Mouse (Mus musculus) heart, postnatal 0 days (tissue): ENCODE results near the gene Kremen2. TPM values are rescaled to one million over a fixed set of nuclear protein-coding genes. Genes with fewer than 3 reads are reported as not detected.
A peak's percentile ranks its signal among the peaks of the same experiment; 100 is the strongest.

Experiments
- ATAC-seq: fragments of 200-750 bp; cut with Nextera tagmentation; 2 replicates; pipeline ENCODE4 v1.8.0; 2017; ENCODE audit warnings: low read depth, moderate number of reproducible peaks, moderate library complexity; ENCODE audit not compliant: insufficient read depth
- DNase-seq: peaks from one replicate; pipeline ENCODE4 v3.0.0-alpha.2; 2016; ENCODE audit warnings: low spot score
- H3K27ac ChIP-seq: fragments of 300-500 bp; sonication (generic); 2 replicates; pipeline ENCODE4 v1.5.1; 2014; ENCODE audit warnings: low read depth, mild to moderate bottlenecking
- H3K27me3 ChIP-seq: fragments of 300-500 bp; sonication (generic); 2 replicates; pipeline ENCODE4 v1.6.1; 2014; ENCODE audit warnings: low read length, mixed read lengths; ENCODE audit not compliant: control insufficient read depth, insufficient read depth
- H3K36me3 ChIP-seq: fragments of 300-500 bp; sonication (generic); replicated peaks from 2 replicates; pipeline ENCODE4 v1.6.1; 2014; ENCODE audit warnings: low read length, mixed read lengths; ENCODE audit not compliant: control insufficient read depth, insufficient read depth
- H3K4me1 ChIP-seq: fragments of 300-500 bp; sonication (generic); 2 replicates; pipeline ENCODE4 v1.6.1; 2014; ENCODE audit warnings: antibody characterized with exemption; ENCODE audit not compliant: control insufficient read depth, insufficient read depth
- H3K4me2 ChIP-seq: fragments of 300-500 bp; sonication (generic); 2 replicates; pipeline ENCODE4 v1.6.1; 2014; ENCODE audit warnings: low read depth, mild to moderate bottlenecking, low read length, moderate library complexity
- H3K4me3 ChIP-seq: fragments of 300-500 bp; sonication (generic); 2 replicates; pipeline ENCODE4 v1.5.1; 2014; ENCODE audit warnings: low read depth, low read length
- H3K9ac ChIP-seq: fragments of 300-500 bp; sonication (generic); replicated peaks from 2 replicates; pipeline ENCODE4 v1.6.1; 2014; ENCODE audit warnings: low read depth, low read length, mixed read lengths
- H3K9me3 ChIP-seq: fragments of 300-500 bp; sonication (generic); replicated peaks from 2 replicates; pipeline ENCODE4 v1.6.1; 2016; ENCODE audit warnings: low read length; ENCODE audit not compliant: control insufficient read depth
- CTCF ChIP-seq: IDR thresholded peaks from 2 replicates; pipeline ENCODE4 v1.5.1; 2016; ENCODE audit warnings: antibody characterized with exemption, control low read depth, low read depth
- EP300 ChIP-seq: IDR thresholded peaks from 2 replicates; pipeline ENCODE4 v1.6.1; 2016; ENCODE audit warnings: antibody characterized with exemption, low read depth
- WGBS: fragments of 180-500 bp; shearing (Covaris S2); extraction: QIAGEN DNeasy Blood & Tissue Kit; methylation state at CpG from one replicate; pipeline ENCODE4 v1.1.7; 2014; 5-methylcytosine and 5-hydroxymethylcytosine counted together
- polyA plus RNA-seq: library from polyadenylated mRNA; unstranded; fragments of >200 nt; fragmentation: Nextera tagmentation; extraction: Ambion mirVana; gene quantifications from 2 replicates; pipeline ENCODE4 v1.2.1, GENCODE M21; 2015
- total RNA-seq: library from RNA; depleted of rRNA; stranded (reverse); fragments of >200 nt; gene quantifications from 2 replicates; pipeline ENCODE4 v1.2.3, GENCODE M21; 2014; ENCODE audit warnings: low replicate concordance

Gene Kremen2
- total and polyA plus RNA-seq, 2 experiments from 2014 or later: not detected

GRCm38 (mm10) chr17:23738836-23739201 is 6.8 kb downstream of the Kremen2 start:
- peaks cover 34% of the 10 kb centered on the region for H3K27me3 ChIP-seq
- DNase-seq (no peak), ATAC-seq (no peak)
- H3K36me3 ChIP-seq: peaks cover 19% of the 10 kb centered on the region
- H3K9ac ChIP-seq: peak overlapping the region; percentile 48
- no peak overlapping the region for H3K27ac ChIP-seq
- H3K4me2 ChIP-seq: peak overlapping the region; percentile 70
- H3K4me3 ChIP-seq: peak overlapping the region; percentile 55
- H3K4me1 ChIP-seq: peaks cover 15% of the 10 kb centered on the region
- no peaks in the 10 kb centered on the region for H3K9me3 ChIP-seq
- 49% methylated on average over 2 of the region's 2 CpGs for WGBS
- TF ChIP-seq EP300: no peak
- TF ChIP-seq CTCF: no peak

- 74% methylated on average over 15 of the region's 15 CpGs for WGBS
- H3K27ac ChIP-seq: no peak overlapping the region
- TF ChIP-seq EP300 (no peak), CTCF (no peak)
- ATAC-seq (no peak), DNase-seq (no peak)
- peaks cover 23% of the 10 kb centered on the region for H3K27me3 ChIP-seq
- H3K4me2 ChIP-seq: no peak overlapping the region
- H3K4me1 ChIP-seq: peaks cover 15% of the 10 kb centered on the region
- peaks cover 19% of the 10 kb centered on the region for H3K36me3 ChIP-seq
- no peak overlapping the region for H3K4me3 ChIP-seq
- H3K9me3 ChIP-seq: no peaks in the 10 kb centered on the region
- no peak overlapping the region for H3K9ac ChIP-seq
Observed at GRCm38 (mm10) chr17:23737493-23738445, 7.9 kb downstream of the Kremen2 start.

GRCm38 (mm10) chr17:23734341-23734740 is 11.3 kb downstream of the Kremen2 start:
- H3K27ac ChIP-seq: no peak overlapping the region
- WGBS: 47% methylated on average over 1 of the region's 1 CpGs
- ATAC-seq: no peak
- H3K9ac ChIP-seq: no peak overlapping the region
- no peak overlapping the region for H3K4me3 ChIP-seq
- no peak for DNase-seq
- no peaks in the 10 kb centered on the region for H3K9me3 ChIP-seq
- peaks cover 19% of the 10 kb centered on the region for H3K36me3 ChIP-seq
- TF ChIP-seq EP300 (no peak), CTCF (no peak)
- H3K4me1 ChIP-seq: 0 out of 2 replicates have a peak, but pooled peaks cover 4% of the 10 kb centered on the region
- no peaks in the 10 kb centered on the region for H3K27me3 ChIP-seq
- no peak overlapping the region for H3K4me2 ChIP-seq

- TF ChIP-seq CTCF (no peak), EP300 (no peak)
- WGBS: 18% methylated on average over 1 of the region's 1 CpGs
- H3K4me2 ChIP-seq: no peak overlapping the region
Observed at GRCm38 (mm10) chr17:23730441-23730840, 15.2 kb downstream of the Kremen2 start.

GRCm38 (mm10) chr17:23726758-23727142 is 18.9 kb downstream of the Kremen2 start:
- Histone ChIP-seq H3K4me1 (peaks cover 6% of the 10 kb centered on the region; the same call in 1 of the 2 replicates), H3K27me3 (no peaks in the 10 kb centered on the region), H3K9ac (peak overlapping the region; percentile 60), H3K27ac (peak overlapping the region; percentile 89), H3K9me3 (no peaks in the 10 kb centered on the region), H3K36me3 (no peaks in the 10 kb centered on the region), H3K4me3 (peak overlapping the region; percentile 90), H3K4me2 (peak overlapping the region; percentile 95)
- TF ChIP-seq EP300 (no peak), CTCF (peak; percentile 13)
- ATAC-seq (peak; percentile 91), DNase-seq (peak; percentile 82)
- 1% methylated on average over 19 of the region's 20 CpGs for WGBS

More at GRCm38 (mm10) chr17:23730441-23730840, 15.2 kb downstream of the Kremen2 start:
- no peaks in the 10 kb centered on the region for H3K9me3 ChIP-seq
- ATAC-seq (no peak), DNase-seq (no peak)
- H3K27me3 ChIP-seq: no peaks in the 10 kb centered on the region
- no peak overlapping the region for H3K9ac ChIP-seq
- no peak overlapping the region for H3K4me3 ChIP-seq
- H3K4me1 ChIP-seq: peaks cover 5% of the 10 kb centered on the region; the same call in 1 of the 2 replicates
- H3K27ac ChIP-seq: no peak overlapping the region
- 0 out of 2 replicates have a peak, but pooled peaks cover under 1% of the 10 kb centered on the region for H3K36me3 ChIP-seq
